Mouse (Mus musculus) testis, adult 2 months (tissue): ENCODE measurements around the gene Ppp3r2.

Experiments used
- CTCF ChIP-seq: fragments of 200-500 bp; IDR thresholded peaks from 2 replicates; pipeline ENCODE4 v1.5.1; 2012; ENCODE audit warnings: low read depth, mild to moderate bottlenecking, inconsistent platforms, low read length, moderate library complexity; ENCODE audit not compliant: control insufficient read depth, insufficient read depth, insufficient replicate concordance
- POLR2A ChIP-seq: fragments of 200-500 bp; IDR thresholded peaks from 2 replicates; pipeline ENCODE4 v1.6.1; 2012; ENCODE audit warnings: low read depth, mild to moderate bottlenecking, inconsistent platforms, low read length, moderate library complexity; ENCODE audit not compliant: control insufficient read depth

DNA sequence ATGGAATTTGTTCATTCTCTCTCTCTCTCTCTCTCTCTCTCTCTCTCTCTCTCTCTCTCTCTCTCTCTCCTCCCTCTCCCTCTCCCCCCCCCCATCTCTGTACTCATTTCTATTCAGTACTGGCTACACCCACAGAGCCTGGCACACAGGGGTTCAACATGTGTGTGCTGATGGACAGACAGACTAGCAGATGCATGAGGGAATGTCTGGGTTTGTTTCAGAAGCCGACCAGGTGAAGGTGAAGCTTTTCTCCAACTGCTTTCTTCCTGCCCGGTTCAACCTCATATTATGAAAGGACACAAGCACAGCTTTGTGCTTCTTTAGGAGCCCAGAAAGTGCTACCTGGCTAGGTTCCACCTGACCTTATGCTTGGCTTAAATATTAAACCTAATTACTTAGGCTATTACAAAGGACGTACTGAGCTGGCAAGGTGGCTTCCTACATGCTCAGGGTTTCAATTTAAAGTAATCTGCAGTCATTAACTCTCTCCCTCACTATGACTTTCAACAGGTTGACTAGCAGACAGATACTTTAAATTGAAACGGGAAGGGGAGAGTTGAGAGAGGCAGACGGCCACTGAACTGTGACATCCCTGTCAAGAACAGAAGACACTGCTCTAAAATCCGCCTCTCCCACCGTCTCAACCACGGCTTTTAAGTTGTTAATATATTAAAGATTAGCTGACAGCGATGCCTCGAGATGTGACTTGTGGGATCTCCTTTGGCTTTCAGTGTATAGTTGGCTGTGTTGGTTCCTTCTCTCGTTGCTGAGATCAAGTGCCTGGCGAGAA lies 9.8 kb upstream of the Ppp3r2 start:
- no peak for TF ChIP-seq CTCF
- TF ChIP-seq POLR2A: no peak
